Mouse (Mus musculus): ENCODE data around the gene Srp54c.

Gene Srp54c

DNA sequence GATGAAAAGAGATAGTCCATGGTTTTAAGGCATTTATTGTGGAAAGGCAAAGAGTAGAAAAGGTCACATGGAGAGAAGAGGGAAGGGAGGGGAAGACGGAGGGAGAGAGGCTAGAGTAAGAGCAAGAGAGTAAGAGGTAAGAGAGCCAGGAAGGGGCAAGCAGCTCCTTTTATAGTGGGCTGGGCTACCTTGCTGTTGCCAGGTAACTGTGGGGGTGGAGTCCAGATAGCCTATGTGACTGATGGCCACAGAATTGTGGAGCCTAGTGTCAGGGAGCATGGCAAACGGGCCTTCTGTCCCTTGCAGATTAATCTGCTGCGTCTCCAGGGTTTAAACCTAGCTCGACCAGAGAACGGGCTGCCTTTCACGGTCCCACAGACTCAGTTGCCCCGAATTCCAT, 81.9 kb downstream of the Srp54c start:
- no peak for DNase-seq (ENCODE audit: inconsistent ontology term)
